15 mouse cellular contexts compared by ENCODE assay signal in genomic region chr16:24102854-24103690, GRCm38 (mm10).
DNase-seq lines count a peak whose midpoint lies in the region; ATAC-seq and TF ChIP-seq lines count a peak whose summit lies in the region.
"Had no signal": no experiment of that assay in that cellular context is flagged by ENCODE, and none has a peak within 500 bp of the region (broad histone marks: within the 10 kb centered on the region; RNA-seq: fewer than 3 reads in every experiment).

No protein-coding gene starts in this region.

- no peaks in the 10 kb centered on the region for H3K4me1 ChIP-seq in MEL (ENCODE audit: control insufficient read depth in 1 of 2, insufficient read depth in 2 of 2, low read length in 2 of 2)
- no peaks in the 10 kb centered on the region for H3K4me1 ChIP-seq in bone marrow, adult 2 months (ENCODE audit: control insufficient read depth, insufficient read depth, low read length)
- peaks cover 10% of the 10 kb centered on the region for H3K4me1 ChIP-seq in liver, embryonic 13.5 days (replicated peaks)
- H3K4me1 ChIP-seq: embryonic facial prominence, embryonic 13.5 days; lung, embryonic 15.5 days had no signal

- H3K4me3 ChIP-seq in MEL (ENCODE audit: control insufficient read depth in 1 of 2, insufficient read depth in 1 of 2, low read depth in 2 of 2, low read length in 2 of 2): peak overlapping the region in 1 of 2 experiments; percentile 15; a peak in 1 of 4 replicates
- H3K4me3 ChIP-seq in bone marrow, adult 2 months (replicated peaks; ENCODE audit: control insufficient read depth, low read depth, low read length): no peak overlapping the region
- no peak overlapping the region for H3K4me3 ChIP-seq in liver, embryonic 13.5 days (replicated peaks)
- H3K4me3 ChIP-seq: embryonic facial prominence, embryonic 13.5 days; layer of hippocampus, adult 2 months; lung, embryonic 15.5 days; neural tube, embryonic 13.5 days had no signal

- intact Hi-C loops in left cerebral cortex, postnatal 36 days (cut with DNase I): no loop called here

- WGBS in bone marrow, adult 2 months: 24% methylated on average over 8 of the region's 8 CpGs
- 35% methylated on average over 8 of the region's 8 CpGs for WGBS in liver, embryonic 13.5 days (ENCODE audit: insufficient replicate concordance)

- H3K79me2 ChIP-seq in MEL (ENCODE audit: control insufficient read depth, insufficient read depth, low read length, poor library complexity): no peaks in the 10 kb centered on the region

- H3K4me2 ChIP-seq in liver, embryonic 13.5 days: 0 out of 2 replicates have a peak overlapping the region, but pooled peaks have one; percentile 13
- H3K4me2 ChIP-seq: embryonic facial prominence, embryonic 13.5 days; lung, embryonic 15.5 days; neural tube, embryonic 13.5 days had no signal

- H3K27me3 ChIP-seq in MEL (ENCODE audit: control insufficient read depth in 1 of 2, insufficient read depth in 2 of 2, low read length in 2 of 2): no peaks in the 10 kb centered on the region
- H3K27me3 ChIP-seq in liver, embryonic 13.5 days: no peaks in the 10 kb centered on the region
- H3K27me3 ChIP-seq: embryonic facial prominence, embryonic 13.5 days; lung, embryonic 15.5 days; neural tube, embryonic 13.5 days had no signal

- no peak overlapping the region for H3K27ac ChIP-seq in MEL (ENCODE audit: control insufficient read depth, low read depth, low read length)
- peak overlapping the region; percentile 64; the same call in 1 of the 2 replicates for H3K27ac ChIP-seq in bone marrow, adult 2 months (ENCODE audit: control insufficient read depth, insufficient read depth, low read depth, low read length, poor library complexity)
- peak overlapping the region; percentile 53; the same call in 1 of the 2 replicates for H3K27ac ChIP-seq in liver, embryonic 13.5 days
- H3K27ac ChIP-seq: embryonic facial prominence, embryonic 13.5 days; layer of hippocampus, adult 2 months; lung, embryonic 15.5 days; neural tube, embryonic 13.5 days had no signal

- H3K9me3 ChIP-seq in MEL (replicated peaks; ENCODE audit: insufficient read depth, low read length): no peaks in the 10 kb centered on the region
- no peaks in the 10 kb centered on the region for H3K9me3 ChIP-seq in liver, embryonic 13.5 days (replicated peaks)
- H3K9me3 ChIP-seq: embryonic facial prominence, embryonic 13.5 days; lung, embryonic 15.5 days; neural tube, embryonic 13.5 days had no signal

- H3K36me3 ChIP-seq in MEL (ENCODE audit: control insufficient read depth in 1 of 2, insufficient read depth in 2 of 2, low read length in 2 of 2): no peaks in the 10 kb centered on the region
- H3K36me3 ChIP-seq in liver, embryonic 13.5 days: no peaks in the 10 kb centered on the region
- H3K36me3 ChIP-seq: embryonic facial prominence, embryonic 13.5 days; lung, embryonic 15.5 days; neural tube, embryonic 13.5 days had no signal

- peak in 1 of 2 experiments; percentile 19; a peak in 1 of 4 replicates for TF ChIP-seq EP300 in MEL (IDR thresholded peaks at IDR 0.05; ENCODE audit: low read depth in 1 of 2, low read length in 2 of 2)

- ATAC-seq in liver, embryonic 13.5 days (ENCODE audit: low read depth): peak; percentile 51; the same call in 1 of the 2 replicates
- ATAC-seq in neutrophil, adult 5-6 weeks (ENCODE audit: extremely low read depth, insufficient number of reproducible peaks, low FRiP score, poor library complexity, severe bottlenecking): peak; percentile 79
- no peak for ATAC-seq in activated CD4-positive, CD25-positive, alpha-beta regulatory T cell, adult 4 months
- ATAC-seq: hindbrain, embryonic 16.5 days; midbrain, embryonic 16.5 days had no signal

- TF ChIP-seq POLR2A in MEL (IDR thresholded peaks at IDR 0.05; ENCODE audit: control insufficient read depth in 1 of 2, insufficient read depth in 1 of 2, low read depth in 1 of 2, low read length in 2 of 2, poor library complexity in 1 of 2): no peak
- no peak for TF ChIP-seq POLR2A in bone marrow, adult 2 months (IDR thresholded peaks at IDR 0.05; ENCODE audit: borderline replicate concordance, control insufficient read depth, low read depth, low read length)

- no peak for TF ChIP-seq RAD21 in MEL (IDR thresholded peaks at IDR 0.05; ENCODE audit: low read depth, low read length)

- DNase-seq in MEL (ENCODE audit: low read depth, low spot score): peak; percentile 17
- no peak for DNase-seq in liver, embryonic 13.5 days
- DNase-seq in thymus, adult 18-20 months: no peak
- DNase-seq in left cerebral cortex, postnatal 36 days (ENCODE audit: low spot score in 2 of 2): no peak
- DNase-seq: cerebellum, postnatal 25 days; retina, postnatal 1 day had no signal

- TF ChIP-seq CTCF in MEL (IDR thresholded peaks at IDR 0.05 in 2 of 3, conservative IDR thresholded peaks at IDR 0.05 in 1 of 3; ENCODE audit: control insufficient read depth in 1 of 3, insufficient read depth in 1 of 3, low read depth in 2 of 3, low read length in 3 of 3, poor library complexity in 1 of 3, severe bottlenecking in 1 of 3): no peak
- TF ChIP-seq CTCF in bone marrow, adult 2 months (IDR thresholded peaks at IDR 0.05; ENCODE audit: control insufficient read depth, insufficient read depth, low read length): no peak

- H3K9ac ChIP-seq in MEL (ENCODE audit: control insufficient read depth, low read depth, low read length, poor library complexity, severe bottlenecking): no peak overlapping the region
- H3K9ac ChIP-seq in liver, embryonic 13.5 days: no peak overlapping the region
- H3K9ac ChIP-seq: embryonic facial prominence, embryonic 13.5 days; lung, embryonic 15.5 days; neural tube, embryonic 13.5 days had no signal

TF ChIP-seq in MEL, 35 proteins besides CTCF, POLR2A, EP300 and RAD21:
- TF ChIP-seq GATA1 (IDR thresholded peaks at IDR 0.05; ENCODE audit: low read depth, low read length): 0 out of 2 replicates have a peak, but pooled peaks have one; percentile 20
- TF ChIP-seq USF2 (IDR thresholded peaks at IDR 0.05; ENCODE audit: borderline replicate concordance in 1 of 2, insufficient read depth in 1 of 2, low read depth in 1 of 2, low read length in 2 of 2): no peak
TF ChIP-seq in MEL: peak in this region for 1.
